Mouse (Mus musculus): ENCODE measurements around the gene Supt20. TPM values are rescaled to one million over a fixed set of nuclear protein-coding genes. Genes with fewer than 3 reads are reported as not detected.

Gene Supt20
- total and polyA plus RNA-seq, 3 experiments = 31.6 to 66.6 TPM; not detected in 1

DNA sequence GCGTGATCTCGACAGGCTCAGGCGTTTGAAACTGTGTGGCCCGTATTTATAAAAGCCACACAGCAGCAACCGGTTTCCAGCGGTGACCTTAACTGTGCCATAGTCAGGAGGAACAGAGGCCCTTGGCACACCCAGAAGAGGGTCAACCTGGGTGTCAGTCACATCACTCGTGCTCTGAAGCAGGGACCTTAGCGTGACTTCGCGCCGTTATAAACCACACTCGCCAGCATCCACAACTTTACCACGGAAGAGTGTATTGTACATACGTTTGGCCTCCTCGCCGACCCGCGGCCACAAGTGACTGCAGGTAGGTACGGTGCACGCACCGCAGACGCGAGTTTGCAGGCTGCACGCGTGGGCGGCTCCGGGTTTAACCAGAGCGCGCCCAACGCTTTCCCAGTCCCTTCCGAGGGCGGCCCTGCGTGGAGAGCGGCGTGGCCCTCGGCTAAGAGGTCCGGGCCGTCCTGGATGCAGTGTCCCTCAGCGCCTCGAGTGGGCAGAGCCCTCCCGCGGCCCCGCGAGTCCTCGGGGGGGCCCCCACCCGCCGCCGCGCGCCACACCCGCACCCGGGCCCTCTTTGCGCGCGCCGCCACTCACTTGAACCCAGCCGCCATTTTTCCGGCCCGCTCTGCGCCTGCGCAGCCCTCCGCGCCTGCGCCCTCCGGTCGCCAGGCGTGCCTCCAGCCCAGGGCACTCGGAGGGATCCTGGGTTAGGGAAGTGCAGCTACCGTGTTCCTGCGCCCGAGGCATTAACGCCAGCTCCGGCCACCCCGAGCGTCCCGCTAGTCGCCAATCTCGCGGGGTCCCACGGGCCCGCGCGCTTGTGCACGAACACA lies 42.0 kb downstream of the Supt20 start:
- H3K4me1 ChIP-seq (ENCODE audit: control insufficient read depth in 1 of 2, insufficient read depth in 2 of 2, low read length in 2 of 2) = peaks cover 11 to 14% of the 10 kb centered on the region in 2 experiments
- H3K27ac ChIP-seq (ENCODE audit: control insufficient read depth, low read depth, low read length) = peak overlapping the region; percentile 97
- H3K4me3 ChIP-seq (ENCODE audit: control insufficient read depth in 1 of 2, insufficient read depth in 1 of 2, low read depth in 2 of 2, low read length in 2 of 2) = peak overlapping the region; percentile 86 to 94
- H3K79me2 ChIP-seq (ENCODE audit: control insufficient read depth, insufficient read depth, low read length, poor library complexity) = peaks cover 36% of the 10 kb centered on the region
- DNase-seq (ENCODE audit: low read depth, low spot score) = peak; percentile 92
- peaks cover 27 to 34% of the 10 kb centered on the region in 2 experiments for H3K36me3 ChIP-seq (ENCODE audit: control insufficient read depth in 1 of 2, insufficient read depth in 2 of 2, low read length in 2 of 2)
- H3K9me3 ChIP-seq (replicated peaks; ENCODE audit: insufficient read depth, low read length) = no peaks in the 10 kb centered on the region
- no peaks in the 10 kb centered on the region for H3K27me3 ChIP-seq (ENCODE audit: control insufficient read depth in 1 of 2, insufficient read depth in 2 of 2, low read length in 2 of 2)
- peak overlapping the region; percentile 97 for H3K9ac ChIP-seq (ENCODE audit: control insufficient read depth, low read depth, low read length, poor library complexity, severe bottlenecking)
- TF ChIP-seq CHD1 (IDR thresholded peaks at IDR 0.05; ENCODE audit: low read depth, low read length) = no peak
- no peak for TF ChIP-seq MYB (IDR thresholded peaks at IDR 0.05; ENCODE audit: low read depth, low read length)
- no peak for TF ChIP-seq SMC3 (IDR thresholded peaks at IDR 0.05; ENCODE audit: low read depth, low read length)
- TF ChIP-seq NELFE (IDR thresholded peaks at IDR 0.05; ENCODE audit: low read depth, low read length) = peak; percentile 67
- TF ChIP-seq HCFC1 (IDR thresholded peaks at IDR 0.05; ENCODE audit: low read depth, low read length) = peak; percentile 77
- TF ChIP-seq TCF12 (IDR thresholded peaks at IDR 0.05; ENCODE audit: low read depth, low read length) = peak; percentile 74; the same call in 1 of the 2 replicates
- TF ChIP-seq ZC3H11A (IDR thresholded peaks at IDR 0.05; ENCODE audit: low read depth, low read length) = no peak
- no peak for TF ChIP-seq RCOR1 (IDR thresholded peaks at IDR 0.05; ENCODE audit: low read depth, low read length)
- TF ChIP-seq ETS1 (IDR thresholded peaks at IDR 0.05; ENCODE audit: low read depth, low read length) = no peak
- no peak for TF ChIP-seq MAFK (IDR thresholded peaks at IDR 0.05; ENCODE audit: borderline replicate concordance, low read depth, low read length)
- TF ChIP-seq NRF1 (IDR thresholded peaks at IDR 0.05; ENCODE audit: insufficient read depth, low read depth, low read length, poor library complexity, severe bottlenecking) = peak; percentile 96
- TF ChIP-seq ZKSCAN1 (IDR thresholded peaks at IDR 0.05; ENCODE audit: low read depth, low read length) = no peak
- TF ChIP-seq POLR2A (IDR thresholded peaks at IDR 0.05; ENCODE audit: control insufficient read depth in 1 of 2, insufficient read depth in 1 of 2, low read depth in 1 of 2, low read length in 2 of 2, poor library complexity in 1 of 2) = peak; percentile 70 to 93
- TF ChIP-seq MYC (IDR thresholded peaks at IDR 0.05; ENCODE audit: low read depth, low read length) = 0 out of 2 replicates have a peak, but pooled peaks have one; percentile 45
- no peak for TF ChIP-seq GABPA (IDR thresholded peaks at IDR 0.05; ENCODE audit: low read depth, low read length)
- TF ChIP-seq KAT2A (conservative IDR thresholded peaks at IDR 0.05; ENCODE audit: low read depth, low read length) = peak; percentile 59; the same call in 1 of the 2 replicates
- no peak for TF ChIP-seq USF1 (IDR thresholded peaks at IDR 0.05; ENCODE audit: low read depth, low read length)
- no peak for TF ChIP-seq BHLHE40 (IDR thresholded peaks at IDR 0.05; ENCODE audit: borderline replicate concordance, low read depth, low read length)
- no peak for TF ChIP-seq TAL1 (IDR thresholded peaks at IDR 0.05; ENCODE audit: low read length)
- no peak for TF ChIP-seq CHD2 (IDR thresholded peaks at IDR 0.05; ENCODE audit: low read length)
- TF ChIP-seq JUND (IDR thresholded peaks at IDR 0.05; ENCODE audit: low read depth, low read length) = no peak
- TF ChIP-seq MXI1 (IDR thresholded peaks at IDR 0.05; ENCODE audit: low read depth, low read length) = peak; percentile 41
- TF ChIP-seq UBTF (IDR thresholded peaks at IDR 0.05; ENCODE audit: borderline replicate concordance, insufficient read depth, low read depth, low read length) = no peak
- TF ChIP-seq ZMIZ1 (IDR thresholded peaks at IDR 0.05; ENCODE audit: low read depth, low read length) = no peak; the same call in 1 of the 2 replicates
- TF ChIP-seq CTCF (IDR thresholded peaks at IDR 0.05 in 2 of 3, conservative IDR thresholded peaks at IDR 0.05 in 1 of 3; ENCODE audit: control insufficient read depth in 1 of 3, insufficient read depth in 1 of 3, low read depth in 2 of 3, low read length in 3 of 3, poor library complexity in 1 of 3, severe bottlenecking in 1 of 3) = 0 out of 6 replicates have a peak, but pooled peaks of 1 of the 3 experiments have one; percentile 4
- TF ChIP-seq E2F4 (IDR thresholded peaks at IDR 0.05; ENCODE audit: borderline replicate concordance, low read depth, low read length) = no peak
- peak; percentile 88 for TF ChIP-seq POLR2AphosphoS2 (IDR thresholded peaks at IDR 0.05; ENCODE audit: low read length)
- TF ChIP-seq ZNF384 (IDR thresholded peaks at IDR 0.05; ENCODE audit: low read depth, low read length) = no peak
- peak; percentile 48; the same call in 1 of the 2 replicates for TF ChIP-seq TBP (IDR thresholded peaks at IDR 0.05; ENCODE audit: low read depth, low read length)
- no peak for TF ChIP-seq EP300 (IDR thresholded peaks at IDR 0.05; ENCODE audit: low read depth in 1 of 2, low read length in 2 of 2)
- TF ChIP-seq MEF2A (IDR thresholded peaks at IDR 0.05; ENCODE audit: extremely low read depth, insufficient replicate concordance, low read depth, low read length, poor library complexity, severe bottlenecking) = no peak
- no peak; the same call in 1 of the 2 replicates for TF ChIP-seq MAX (IDR thresholded peaks at IDR 0.05; ENCODE audit: low read length)
- TF ChIP-seq USF2 (IDR thresholded peaks at IDR 0.05; ENCODE audit: borderline replicate concordance in 1 of 2, insufficient read depth in 1 of 2, low read depth in 1 of 2, low read length in 2 of 2) = no peak
- TF ChIP-seq RAD21 (IDR thresholded peaks at IDR 0.05; ENCODE audit: low read depth, low read length) = no peak
- TF ChIP-seq SIN3A (IDR thresholded peaks at IDR 0.05; ENCODE audit: low read length) = peak; percentile 43; the same call in 1 of the 2 replicates
